Mouse (Mus musculus) cerebellum, adult 9-10 months (tissue): ENCODE measurements around the gene Camk2d.
A peak's percentile ranks its signal among the peaks of the same experiment; 100 is the strongest.

Experiments used
- DNase-seq: peaks from one replicate; pipeline ENCODE4 v3.0.0; 2022

Gene Camk2d

DNA sequence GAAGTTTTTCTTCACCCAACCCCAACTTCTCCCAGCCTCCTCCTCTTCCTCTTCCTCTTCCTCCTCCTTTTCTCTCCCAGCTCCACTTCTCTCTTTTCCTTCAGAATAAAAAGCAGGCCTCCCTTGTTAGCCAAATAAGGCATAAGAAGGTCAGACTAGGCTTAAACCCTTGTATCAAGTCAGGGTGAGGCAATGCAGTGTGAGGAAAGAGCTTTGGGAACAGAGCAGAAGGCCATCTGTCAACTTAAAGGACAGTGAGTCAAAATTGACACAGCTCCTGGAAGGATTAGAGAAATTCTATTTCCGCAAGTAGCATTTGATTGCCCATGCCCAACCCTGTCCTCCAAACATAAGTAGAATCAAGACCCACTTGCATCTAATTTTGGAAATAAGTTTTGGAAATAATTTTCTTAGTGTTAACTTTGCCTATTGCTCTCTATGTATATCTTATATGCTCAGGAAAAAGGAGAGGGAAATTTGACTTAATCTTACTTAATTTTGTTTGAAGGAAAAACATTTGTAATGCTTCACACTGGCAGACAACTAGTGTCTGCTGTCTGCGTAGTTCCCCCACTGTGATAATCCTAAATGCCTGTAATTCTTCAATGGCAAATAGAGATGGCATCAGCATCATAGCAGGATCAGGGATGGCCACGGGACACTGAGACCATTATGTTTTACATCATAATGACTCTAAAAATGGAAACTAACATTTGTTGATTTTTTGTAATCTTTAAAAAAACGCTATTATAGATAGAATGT is 16.8 kb downstream of the Camk2d start:
- DNase-seq, result peak; percentile 79

DNA sequence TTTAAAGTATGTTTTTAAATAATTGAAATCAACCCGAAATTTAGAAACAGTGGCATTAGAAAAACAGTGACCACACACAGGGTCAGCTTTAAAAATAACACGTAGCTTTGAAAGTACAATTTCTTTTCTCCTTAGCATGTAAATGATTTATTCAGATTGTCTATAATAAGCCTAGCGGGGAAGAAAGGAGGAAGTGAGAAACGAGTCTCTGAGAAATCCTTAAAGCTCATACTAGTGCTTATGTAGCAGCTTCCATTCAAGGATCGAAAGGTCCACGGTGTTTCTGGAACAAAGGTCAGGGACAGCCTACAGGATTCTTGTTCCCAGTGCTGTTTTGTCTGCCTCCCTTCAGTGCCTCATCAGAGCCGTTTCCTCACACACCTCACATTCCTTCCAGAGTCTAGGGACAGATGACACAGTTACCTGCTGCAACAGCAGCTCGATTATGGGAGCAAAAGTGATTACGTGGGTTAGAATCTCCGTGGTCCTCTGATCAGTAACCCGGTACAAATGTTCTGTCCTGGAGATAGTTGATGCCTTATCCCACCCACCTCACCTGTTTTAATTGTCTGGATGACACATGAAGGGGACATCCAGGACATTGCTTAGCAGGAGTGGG is 17.5 kb downstream of the Camk2d start:
- DNase-seq, result no peak

GRCm38 (mm10) chr3:126615306-126615705 is 19.2 kb downstream of the Camk2d start:
- DNase-seq, result no peak

GRCm38 (mm10) chr3:126620152-126620551 is 24.1 kb downstream of the Camk2d start:
- no peak for DNase-seq

- no peak for DNase-seq
Measured at GRCm38 (mm10) chr3:126622509-126622908, 26.4 kb downstream of the Camk2d start.

GRCm38 (mm10) chr3:126624994-126625763 is 29.1 kb downstream of the Camk2d start:
- DNase-seq, result no peak

DNA sequence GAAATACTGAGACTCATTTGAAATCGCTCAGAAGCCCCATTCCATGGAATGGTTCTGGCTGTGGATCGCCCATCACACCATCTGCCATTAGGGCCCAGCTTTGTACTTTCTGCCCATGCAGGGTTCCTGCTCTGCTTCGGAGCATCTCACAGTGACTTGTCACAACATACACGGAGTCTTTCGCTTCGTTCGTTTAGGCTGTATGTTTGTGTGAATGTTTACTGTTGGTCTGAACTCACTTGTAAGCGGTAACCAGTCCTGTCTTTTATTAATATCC is 29.6 kb downstream of the Camk2d start:
- DNase-seq, result no peak

GRCm38 (mm10) chr3:126627968-126628367 is 31.9 kb downstream of the Camk2d start:
- no peak for DNase-seq

GRCm38 (mm10) chr3:126628380-126628779 is 32.3 kb downstream of the Camk2d start:
- no peak for DNase-seq

DNA sequence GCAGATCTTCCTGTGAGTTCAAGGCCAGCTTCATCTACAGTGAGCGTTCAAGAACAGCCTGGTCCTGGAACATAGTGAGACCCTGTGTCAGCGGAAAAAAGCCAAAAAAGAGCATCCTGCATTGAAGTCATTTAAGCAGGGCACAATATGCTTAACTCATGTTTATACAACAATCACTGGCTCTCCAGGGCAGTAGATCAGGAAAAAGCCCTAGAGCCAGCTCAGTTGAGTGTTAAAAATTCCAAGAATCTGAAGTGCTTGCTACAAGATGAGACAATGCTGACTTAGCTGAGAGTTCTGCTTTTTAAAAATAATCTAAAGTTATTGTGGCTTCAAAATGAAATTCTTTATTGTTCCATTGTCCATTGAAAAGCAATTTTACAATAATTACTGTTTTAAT is 32.9 kb downstream of the Camk2d start:
- DNase-seq, result no peak

- DNase-seq, result no peak
Measured at GRCm38 (mm10) chr3:126630111-126630869, 34.2 kb downstream of the Camk2d start.

- DNase-seq, result peak; percentile 94
Measured at GRCm38 (mm10) chr3:126631583-126631982, 35.5 kb downstream of the Camk2d start.

DNA sequence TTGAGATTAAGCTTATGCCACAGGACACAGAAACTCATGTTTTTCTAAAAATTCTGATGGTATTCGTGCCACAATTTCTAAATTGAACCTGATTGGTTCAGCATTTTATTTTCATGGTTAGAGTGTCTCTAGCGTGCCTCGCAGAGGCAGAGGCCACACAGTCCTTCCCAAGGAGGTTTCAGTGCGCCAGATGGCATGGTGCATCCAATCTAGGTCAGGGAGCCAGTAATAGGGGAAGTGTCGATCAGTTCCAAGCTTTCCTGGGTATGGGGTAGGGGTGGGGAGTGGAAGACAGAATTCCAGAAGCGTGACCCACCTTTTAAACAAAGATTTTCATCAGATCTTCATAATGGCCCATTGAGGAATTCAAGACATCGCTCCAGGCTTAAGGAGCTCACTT is 36.5 kb downstream of the Camk2d start:
- peak; percentile 89 for DNase-seq

DNA sequence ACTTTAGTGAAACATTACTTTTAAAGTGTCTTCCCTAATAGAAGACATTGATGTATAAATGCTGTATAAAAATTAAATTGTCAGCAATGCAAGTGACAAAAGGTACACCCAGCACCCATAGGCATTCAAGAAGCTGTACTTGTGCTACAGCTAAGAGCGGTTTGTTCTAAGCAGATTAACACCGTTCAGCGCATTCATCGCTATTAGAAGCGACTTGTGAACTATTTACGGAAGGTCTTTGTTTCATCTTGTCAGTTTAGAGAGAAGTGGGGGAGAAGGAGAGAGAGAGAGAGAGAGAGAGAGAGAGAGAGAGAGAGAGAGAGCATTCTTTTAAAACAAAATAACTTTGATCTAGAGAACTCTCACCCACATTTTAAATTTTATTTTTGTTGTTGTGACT is 38.1 kb downstream of the Camk2d start:
- no peak for DNase-seq

GRCm38 (mm10) chr3:126638259-126638658 is 42.2 kb downstream of the Camk2d start:
- no peak for DNase-seq

- DNase-seq, result no peak
Measured at GRCm38 (mm10) chr3:126639098-126639513, 43.0 kb downstream of the Camk2d start.

GRCm38 (mm10) chr3:126640443-126641251 is 44.5 kb downstream of the Camk2d start:
- no peak for DNase-seq

GRCm38 (mm10) chr3:126641451-126641850 is 45.3 kb downstream of the Camk2d start:
- DNase-seq, result no peak

GRCm38 (mm10) chr3:126643071-126644010 is 47.2 kb downstream of the Camk2d start:
- DNase-seq, result peak; percentile 75

- no peak for DNase-seq
Measured at GRCm38 (mm10) chr3:126650332-126650731, 54.2 kb downstream of the Camk2d start.

DNA sequence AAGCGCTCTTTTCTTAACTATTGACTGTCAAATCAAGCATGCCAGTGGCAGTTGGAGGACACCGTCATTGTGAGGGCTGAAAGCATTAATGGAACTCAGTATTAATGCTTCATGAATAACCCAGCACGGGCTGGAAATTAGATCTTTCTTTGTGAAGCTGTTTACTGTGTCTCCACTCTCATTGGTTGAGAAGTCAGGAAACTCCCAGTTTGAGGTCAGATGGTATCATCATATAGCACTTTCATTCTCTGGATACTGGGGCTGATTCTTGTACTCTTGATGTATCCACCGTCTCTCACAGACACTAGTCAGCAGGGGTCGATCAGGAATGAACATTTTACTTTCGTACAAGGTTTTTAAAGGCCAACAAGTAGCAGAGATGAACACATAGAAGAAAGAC is 54.6 kb downstream of the Camk2d start:
- DNase-seq, result no peak
